Mouse (Mus musculus): ENCODE data around the gene Aurkaip1.
A peak's percentile ranks its signal among the peaks of the same experiment; 100 is the strongest.

Gene Aurkaip1

DNA sequence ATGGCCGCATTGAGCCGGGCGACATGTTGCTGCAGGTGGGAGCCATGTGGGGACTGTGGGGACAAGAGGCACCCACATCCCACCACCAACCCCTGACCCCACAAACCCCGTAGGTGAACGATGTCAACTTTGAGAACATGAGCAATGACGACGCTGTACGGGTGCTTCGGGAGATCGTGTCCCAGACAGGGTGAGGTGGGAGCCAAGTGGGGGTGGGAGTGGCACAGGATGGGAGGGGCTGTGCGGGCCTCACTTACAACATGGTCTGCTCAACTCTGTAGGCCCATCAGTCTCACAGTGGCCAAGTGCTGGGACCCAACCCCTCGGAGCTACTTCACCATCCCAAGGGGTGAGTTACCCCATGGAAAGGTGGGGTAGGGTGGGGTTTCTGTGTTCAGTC, 23.9 kb downstream of the Aurkaip1 start:
- no peak for DNase-seq

DNA sequence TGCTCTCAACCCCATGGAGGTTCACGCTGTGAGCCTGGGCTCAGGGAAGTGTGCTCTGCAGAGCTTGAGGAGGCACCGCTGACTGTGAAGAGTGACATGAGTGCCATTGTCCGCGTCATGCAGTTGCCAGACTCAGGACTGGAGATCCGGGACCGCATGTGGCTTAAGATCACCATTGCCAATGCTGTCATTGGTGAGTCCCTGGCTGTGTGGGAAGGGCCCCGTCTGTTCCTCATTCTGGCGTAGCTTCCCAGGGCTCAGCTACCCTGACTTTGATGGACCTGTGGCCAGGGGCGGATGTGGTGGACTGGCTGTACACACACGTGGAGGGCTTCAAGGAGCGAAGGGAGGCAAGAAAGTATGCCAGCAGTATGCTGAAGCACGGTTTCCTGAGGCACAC, 25.0 kb downstream of the Aurkaip1 start:
- no peak for DNase-seq

DNA sequence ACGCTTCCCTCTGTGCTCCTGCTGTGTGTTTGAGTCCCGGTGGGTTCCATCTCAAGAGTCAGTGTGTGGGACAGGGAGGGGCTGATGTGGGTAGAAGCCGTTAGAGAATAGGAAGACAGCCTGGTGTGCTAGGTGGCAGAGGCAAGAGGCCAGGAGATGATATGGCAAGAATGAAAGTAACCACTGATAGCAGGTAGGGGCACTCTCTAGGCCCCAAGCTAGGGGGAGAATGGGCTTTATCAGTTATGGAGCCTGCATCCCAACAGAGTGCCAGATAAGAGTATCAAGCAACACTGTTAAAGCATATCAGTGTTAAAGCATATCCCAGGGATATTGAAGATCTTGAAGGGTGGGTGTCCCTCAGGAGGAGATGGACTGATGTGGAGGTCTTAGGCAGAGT, 25.8 kb downstream of the Aurkaip1 start:
- no peak for DNase-seq

DNA sequence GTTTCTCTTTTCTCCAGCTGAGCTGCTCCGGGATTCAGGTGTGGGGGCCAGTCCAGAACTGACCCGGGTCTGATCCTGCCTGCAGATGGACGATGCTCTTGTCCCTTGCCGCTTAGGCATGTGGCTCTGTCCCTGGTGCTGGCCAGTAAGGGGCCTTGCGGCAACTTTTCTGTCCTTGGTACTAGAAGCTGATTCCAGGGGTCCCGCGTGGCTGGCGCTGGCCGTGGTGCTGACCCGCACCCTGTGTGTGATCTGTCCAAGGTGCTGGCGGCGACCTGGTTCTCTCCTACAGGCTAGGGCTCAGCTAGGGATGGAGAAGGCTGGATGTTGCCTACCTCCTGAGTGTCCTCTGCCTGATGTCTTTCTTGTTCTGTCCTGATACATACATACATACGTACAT, 28.2 kb downstream of the Aurkaip1 start:
- peak; percentile 74 for DNase-seq

DNA sequence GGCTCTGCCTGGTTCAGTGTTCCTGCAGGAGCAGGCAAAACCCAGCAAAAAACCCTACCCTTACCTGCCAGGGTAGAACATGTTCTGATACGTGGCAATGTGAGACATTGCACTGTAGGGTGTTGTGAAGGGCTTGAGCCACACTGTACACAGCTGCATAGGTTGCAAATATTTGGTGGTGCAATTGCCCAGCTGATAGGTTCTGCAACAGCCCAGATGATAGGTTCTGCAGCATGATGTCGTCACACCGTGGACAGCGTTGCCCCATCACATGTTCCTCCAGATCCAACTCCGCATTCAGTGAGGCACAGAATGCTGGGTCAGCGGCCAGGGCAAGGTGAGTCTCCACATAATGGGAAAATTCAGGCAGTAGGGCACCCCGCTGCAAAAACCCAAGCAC, 30.7 kb downstream of the Aurkaip1 start:
- no peak for DNase-seq

DNA sequence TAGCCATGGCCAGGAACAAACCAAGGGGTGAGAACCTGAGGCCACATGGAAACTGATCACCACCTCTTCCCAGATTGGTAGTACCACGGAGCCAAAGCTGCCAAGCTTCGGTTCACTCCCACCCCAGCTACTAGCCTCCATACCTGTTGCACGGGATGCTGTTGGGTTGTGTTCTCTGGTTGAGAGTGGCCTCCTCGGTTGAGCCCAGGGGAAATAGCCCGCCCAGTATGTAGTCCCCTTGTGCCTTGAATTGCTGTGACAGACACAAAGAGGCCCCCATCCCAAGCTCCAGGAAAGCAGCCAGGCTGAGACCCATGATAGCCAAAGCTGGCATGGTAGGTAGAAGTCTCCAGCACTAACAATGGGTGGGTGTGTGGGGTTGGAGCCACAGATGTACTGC, 31.9 kb downstream of the Aurkaip1 start, which contains the start of gene Tas1r3:
Tas1r3 (minus strand) TSS at position 362 of the 400 bp plus-strand sequence.
- no peak for DNase-seq

DNA sequence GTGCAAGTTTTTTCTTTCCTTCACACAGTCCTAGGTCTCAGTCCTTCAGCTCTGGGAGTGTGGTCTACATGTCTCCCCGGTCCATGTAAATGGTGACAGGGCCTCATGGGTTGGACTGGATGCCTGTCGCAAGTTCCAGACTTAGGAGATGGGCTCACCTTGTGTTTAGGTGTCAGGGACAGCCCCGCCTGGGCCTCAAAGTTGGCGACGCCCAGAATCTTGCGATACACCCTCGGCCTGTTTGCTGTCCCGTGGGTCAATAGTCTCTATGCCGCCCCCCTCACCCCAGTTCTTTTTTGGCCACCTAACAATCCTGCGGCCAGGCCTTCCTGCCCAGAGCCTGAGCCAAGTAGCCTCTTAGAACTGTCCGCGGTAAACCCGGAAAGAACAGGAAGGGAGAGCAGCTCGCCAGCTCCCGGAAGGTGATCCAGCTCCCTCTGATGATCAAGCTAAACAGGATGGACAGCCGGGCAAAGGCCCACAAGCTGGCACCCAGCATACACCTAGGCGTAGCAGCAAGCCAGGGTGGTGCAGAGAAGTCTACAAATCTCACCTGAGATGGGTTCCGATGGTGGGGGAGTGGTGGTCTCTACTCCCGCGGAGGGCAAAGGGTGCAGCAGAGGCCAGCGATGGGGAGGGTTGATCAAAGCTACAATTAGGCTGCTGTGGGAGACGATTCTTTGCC, 37.7 kb downstream of the Aurkaip1 start:
- DNase-seq, result peak; percentile 39

DNA sequence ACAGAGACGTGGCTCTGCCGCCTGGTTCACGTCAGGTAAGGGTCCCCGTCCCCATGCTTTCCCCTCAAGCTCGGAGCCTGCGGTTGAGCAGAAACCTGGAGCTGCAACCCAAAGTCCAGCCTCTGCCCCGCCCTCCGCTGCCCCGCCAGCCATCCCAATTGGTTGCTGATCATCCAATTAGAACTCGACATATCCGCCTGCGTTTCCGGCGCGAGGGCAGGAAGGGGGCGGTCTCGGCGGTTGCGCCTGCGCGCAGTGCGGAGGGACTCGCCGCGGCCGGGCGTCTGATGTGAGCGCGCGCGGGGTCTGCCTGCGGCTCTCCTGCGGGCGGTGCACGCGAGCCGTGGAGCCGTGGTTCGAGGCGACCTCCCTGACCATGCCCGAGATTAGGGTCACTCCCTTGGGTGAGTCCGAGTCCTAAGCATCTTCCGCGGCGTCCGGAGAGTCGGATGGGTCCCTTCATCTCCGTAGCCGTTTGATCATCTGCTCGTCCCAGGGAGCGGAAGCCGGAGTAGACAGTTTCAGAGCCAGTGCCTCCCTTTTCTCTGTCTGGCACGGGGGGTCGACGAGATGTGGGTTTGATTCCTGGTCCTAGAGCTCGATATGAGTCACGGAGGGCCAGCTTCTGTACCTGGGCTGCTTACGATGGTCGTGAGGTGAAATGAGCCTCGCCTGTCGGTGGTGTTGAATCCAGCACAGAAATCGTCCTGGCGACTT, 38.4 kb downstream of the Aurkaip1 start, which contains the start of the genes Cptp and Ints11:
Cptp (minus strand) TSS at position 124 of the 717 bp plus-strand sequence.
Ints11 (plus strand) TSS at position 230 of the 717 bp plus-strand sequence.
- peak; percentile 99 for DNase-seq

DNA sequence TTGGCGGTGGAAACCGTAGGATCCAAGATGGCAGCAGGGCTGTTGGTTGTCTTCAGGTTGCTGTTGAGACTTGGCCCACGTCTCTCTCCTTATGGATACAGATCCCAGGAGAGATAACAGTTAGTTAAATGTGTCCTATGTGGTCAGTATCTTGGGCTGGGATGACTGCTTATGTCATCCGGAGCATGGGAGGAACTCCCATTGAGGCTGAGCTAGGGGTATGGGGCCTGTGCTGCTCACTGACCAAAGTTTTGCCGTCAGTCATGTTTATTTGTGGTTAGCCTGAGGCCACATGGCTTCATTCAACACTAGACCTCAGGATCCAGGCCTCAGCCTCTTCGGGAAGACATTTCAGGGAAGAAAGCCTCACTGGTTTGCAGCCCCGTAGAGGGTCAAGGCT, 40.3 kb downstream of the Aurkaip1 start:
- DNase-seq, result no peak
